Mouse (Mus musculus): ENCODE data around the gene Fbxw16. TPM values are rescaled to one million over a fixed set of nuclear protein-coding genes. Genes with fewer than 3 reads are reported as not detected.

The Fbxw16 gene
- not detected in 2 replicates for polyA plus RNA-seq (2021; fragmentation: Nextera tagmentation)
- long read RNA-seq, experiment 1 = 0 reads
- long read RNA-seq, experiment 2 = 0 reads

DNA sequence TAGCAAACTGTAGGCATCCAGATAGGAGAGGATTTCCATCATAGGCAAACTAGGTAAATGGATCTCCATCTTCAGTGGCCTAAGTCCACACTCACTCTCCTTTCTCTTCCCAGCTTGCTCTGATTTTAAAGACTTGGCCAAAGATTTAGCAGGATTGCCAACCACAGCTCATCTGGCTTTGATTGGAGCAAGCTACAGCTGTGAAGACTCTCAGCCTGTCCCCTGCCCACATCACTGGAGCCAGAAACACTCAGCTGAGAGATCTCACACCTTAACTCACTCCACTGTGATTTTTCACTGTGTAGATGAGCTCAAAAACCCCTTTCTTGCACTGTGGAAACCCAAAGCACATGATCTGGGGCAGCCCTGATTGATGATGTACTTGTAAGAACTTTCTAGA lies at the start of gene Fbxw16:
Fbxw16 (minus strand) TSS at position 101 of the 400 bp plus-strand sequence.

DNA sequence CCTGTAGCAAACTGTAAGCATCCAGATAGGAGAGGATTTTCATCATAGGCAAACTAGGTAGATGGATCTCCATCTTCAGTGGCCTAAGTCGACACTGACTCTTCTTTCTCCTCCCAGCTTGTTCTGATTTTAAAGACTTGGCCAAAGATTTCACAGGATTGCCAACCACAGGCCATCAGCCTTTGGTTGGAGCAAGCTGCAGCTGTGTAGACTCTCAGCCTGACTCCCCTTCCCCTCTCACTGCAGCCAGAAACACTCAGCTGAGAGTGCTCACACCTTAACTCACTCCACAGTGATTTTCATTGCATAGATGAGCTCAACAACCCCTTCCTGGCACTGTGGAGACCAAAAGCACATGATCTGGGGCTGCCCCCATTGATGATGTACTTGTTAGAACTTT lies 46.8 kb upstream of the Fbxw16 start, which contains the start of gene Fbxw19:
Fbxw19 (minus strand) TSS at position 101 of the 400 bp plus-strand sequence.

DNA sequence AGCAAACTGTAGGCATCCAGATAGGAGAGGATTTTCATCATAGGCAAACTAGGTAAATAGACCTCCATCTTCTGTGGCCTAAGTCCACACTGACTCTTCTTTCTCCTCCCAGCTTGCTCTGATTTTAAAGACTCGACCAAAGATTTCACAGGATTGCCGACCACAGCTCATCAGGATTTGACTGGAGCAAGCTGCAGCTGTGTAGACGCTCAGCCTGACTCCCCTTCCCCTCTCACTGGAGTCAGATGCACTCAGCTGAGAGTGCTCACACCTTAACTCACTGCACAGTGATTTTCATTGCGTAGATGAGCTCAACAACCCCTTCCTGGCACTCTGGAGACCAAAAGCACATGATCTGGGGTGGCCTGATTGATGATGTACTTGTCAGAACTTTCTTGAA lies 44.7 kb downstream of the Fbxw16 start, which contains the start of gene Fbxw22:
Fbxw22 (minus strand) TSS at position 101 of the 400 bp plus-strand sequence.

Other genes starting within 250 kb of the Fbxw16 start
- gene Fbxw20, start 214.4 kb downstream of the Fbxw16 start, polyA plus RNA-seq (2021; fragmentation: Nextera tagmentation) = not detected in 2 replicates
- not detected in 2 replicates for gene Fbxw14, start 161.5 kb downstream of the Fbxw16 start, polyA plus RNA-seq (2021; fragmentation: Nextera tagmentation)
- gene Fbxw28, start 109.5 kb downstream of the Fbxw16 start, polyA plus RNA-seq (2021; fragmentation: Nextera tagmentation) = not detected in 2 replicates
- not detected in 2 replicates for gene Fbxw22, start 44.8 kb downstream of the Fbxw16 start, polyA plus RNA-seq (2021; fragmentation: Nextera tagmentation)
- not detected in 2 replicates for gene Fbxw19, start 46.7 kb upstream of the Fbxw16 start, polyA plus RNA-seq (2021; fragmentation: Nextera tagmentation)
- gene Fbxw15, start 119.1 kb upstream of the Fbxw16 start, polyA plus RNA-seq (2021; fragmentation: Nextera tagmentation) = 0.13 TPM in 1 of 2 replicates, not detected in the other
- gene Fbxw24, start 176.9 kb upstream of the Fbxw16 start, polyA plus RNA-seq (2021; fragmentation: Nextera tagmentation) = not detected in 2 replicates
- gene Fbxw25, start 215.5 kb upstream of the Fbxw16 start, polyA plus RNA-seq (2021; fragmentation: Nextera tagmentation) = not detected in 2 replicates